Mouse (Mus musculus) retina, postnatal 7 days (tissue): ENCODE measurements around the gene Eif1.
"Not testable (repeated sequence)": the region's sequence is repeated elsewhere in the genome, so short reads cannot be mapped to it uniquely, and the experiment has no call there.

Experiments
- DNase-seq: peaks from one replicate; pipeline ENCODE4 v3.0.0-alpha.2; 2012; ENCODE audit warnings: low read depth, low spot score

Gene Eif1

DNA sequence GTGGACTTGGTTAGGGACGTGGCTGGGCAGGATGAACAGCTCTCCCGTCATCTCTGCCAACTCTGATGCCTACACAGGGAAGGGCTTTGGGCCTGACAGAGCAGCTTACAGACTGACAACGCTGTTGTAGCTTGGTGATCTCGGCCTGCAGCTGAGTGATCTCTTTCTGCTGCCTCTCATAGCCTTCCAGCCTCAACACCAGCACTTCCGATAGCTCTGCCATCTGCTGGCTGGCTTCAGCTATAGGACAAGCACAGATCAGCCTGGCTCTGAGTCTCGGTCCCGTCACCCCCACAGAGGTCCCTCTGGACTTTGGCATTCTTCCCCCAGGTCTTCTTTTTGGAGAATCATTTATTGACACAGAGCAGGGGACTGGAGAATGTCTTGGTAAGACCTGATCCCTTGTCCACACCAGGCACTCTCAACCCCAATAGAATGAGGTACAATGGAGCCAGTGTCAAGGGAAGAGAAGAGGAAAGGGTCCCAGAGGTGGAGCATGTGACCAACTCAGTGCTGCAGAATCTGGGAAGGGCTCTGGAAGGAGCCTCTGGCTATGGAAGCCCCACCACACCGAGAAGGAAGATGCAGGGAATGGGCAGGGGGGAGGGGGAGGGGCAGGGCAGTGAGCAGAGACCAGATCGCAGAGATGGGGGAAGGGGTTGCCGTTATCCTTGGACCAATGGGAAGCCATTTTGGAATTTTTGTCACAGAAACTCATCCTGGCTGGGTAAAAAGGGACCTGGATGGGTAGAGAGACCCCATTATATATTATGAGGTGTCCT lies 32.6 kb downstream of the Eif1 start:
- peak; percentile 39 for DNase-seq

DNA sequence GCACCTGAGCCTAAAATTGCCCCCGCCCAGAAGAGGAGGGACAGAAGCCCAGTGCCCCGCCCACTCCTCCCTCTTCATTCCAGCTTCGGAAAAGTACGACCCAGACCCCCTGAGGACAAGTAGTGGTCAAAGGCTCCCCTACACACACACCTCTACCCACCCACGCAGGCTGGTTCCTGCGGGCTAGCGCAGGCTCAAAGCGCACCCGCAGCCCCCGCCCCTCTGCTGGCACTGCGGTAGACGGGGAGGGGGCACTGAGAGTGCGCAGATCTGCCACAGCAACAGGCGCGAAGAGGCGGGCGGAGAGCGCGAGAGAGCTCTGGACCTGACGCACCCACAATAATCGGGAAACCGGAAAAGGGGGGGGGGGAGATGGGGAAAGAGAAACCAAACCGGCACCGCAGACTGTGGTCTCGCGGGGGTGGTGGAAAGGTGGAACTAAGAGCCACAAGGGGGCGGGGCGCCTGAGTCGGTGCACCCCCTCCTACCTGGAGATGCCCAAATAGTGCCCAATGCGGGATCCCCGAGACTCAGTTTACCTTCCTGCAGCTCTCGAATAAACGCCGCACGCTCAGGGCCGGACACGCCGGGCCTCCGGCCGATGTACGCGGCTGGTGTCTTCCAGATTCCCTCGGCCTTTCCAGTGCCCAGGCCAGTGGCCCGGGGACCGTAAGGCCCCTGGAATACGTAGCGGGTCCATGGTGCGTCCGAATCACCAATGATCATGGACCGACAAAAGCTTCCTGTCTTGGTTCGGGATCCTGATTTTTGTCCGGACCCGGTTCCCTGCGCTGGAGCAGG lies 35.7 kb downstream of the Eif1 start:
- no peak for DNase-seq

DNA sequence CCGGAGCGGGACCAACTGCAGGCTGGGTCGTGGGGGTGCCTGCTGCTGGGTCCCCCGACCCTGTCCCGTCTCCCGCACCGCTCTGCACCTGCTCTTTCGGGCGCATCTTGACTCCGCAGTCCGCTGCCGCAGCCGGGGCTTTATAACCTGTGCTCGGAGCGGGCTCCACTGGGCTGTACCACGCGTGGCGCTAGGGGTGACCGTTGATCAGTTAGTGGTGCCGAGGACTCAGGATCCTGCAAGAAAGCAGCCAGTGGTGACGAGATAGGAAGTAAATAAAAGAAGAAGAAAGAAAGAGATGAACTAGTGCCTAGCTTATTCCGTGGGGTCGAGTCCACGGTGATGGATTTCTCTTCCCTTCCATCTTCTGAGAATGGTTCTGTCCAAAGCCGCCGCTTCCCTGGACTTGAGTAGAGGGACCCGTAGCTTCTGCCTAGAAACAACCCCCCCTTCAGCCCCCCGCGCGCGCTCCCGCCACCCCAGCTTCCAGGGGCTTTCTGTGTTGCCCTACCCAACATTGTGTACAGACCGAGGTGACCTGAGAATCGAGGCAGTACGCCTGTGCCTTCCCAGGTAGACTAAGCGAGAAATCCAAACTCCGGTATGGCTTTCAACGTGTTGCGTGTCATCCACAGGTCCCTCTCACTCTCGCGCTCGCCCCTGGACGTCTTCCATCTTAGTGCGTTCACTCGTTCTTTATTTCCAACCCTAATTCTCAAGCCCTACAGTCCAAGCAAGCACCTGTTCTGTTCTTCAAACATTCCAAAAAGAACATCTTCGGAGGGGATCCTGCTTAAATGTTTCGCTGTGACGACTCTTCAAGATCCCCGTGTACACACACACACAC lies 36.5 kb downstream of the Eif1 start, which contains the start of gene Hap1:
Hap1 (minus strand) TSS at position 157 of the 847 bp plus-strand sequence.
- peak; percentile 83 for DNase-seq

GRCm38 (mm10) chr11:100356819-100357211 lies 37.1 kb downstream of the Eif1 start:
- DNase-seq, result no peak

GRCm38 (mm10) chr11:100357408-100357807 lies 37.7 kb downstream of the Eif1 start:
- no peak for DNase-seq

DNA sequence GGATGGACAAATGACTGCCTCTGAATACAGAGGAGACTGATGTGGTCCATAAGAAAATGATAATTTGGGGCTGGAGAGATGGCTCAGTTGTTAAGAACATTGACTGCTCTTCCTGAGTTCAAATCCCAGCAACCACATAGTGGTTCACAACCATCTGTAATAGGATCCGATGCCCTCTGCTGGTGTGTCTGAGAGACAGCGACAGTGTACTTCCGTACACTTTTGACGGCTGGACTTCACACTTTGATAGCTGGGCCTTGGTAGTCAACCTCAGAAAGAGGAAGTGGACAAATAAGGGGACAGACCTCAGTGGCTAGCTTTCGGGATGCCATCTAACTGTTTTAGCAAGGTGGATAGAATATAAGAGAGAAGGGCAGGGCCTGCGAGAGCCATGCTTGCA lies 40.5 kb downstream of the Eif1 start:
- no peak for DNase-seq

DNA sequence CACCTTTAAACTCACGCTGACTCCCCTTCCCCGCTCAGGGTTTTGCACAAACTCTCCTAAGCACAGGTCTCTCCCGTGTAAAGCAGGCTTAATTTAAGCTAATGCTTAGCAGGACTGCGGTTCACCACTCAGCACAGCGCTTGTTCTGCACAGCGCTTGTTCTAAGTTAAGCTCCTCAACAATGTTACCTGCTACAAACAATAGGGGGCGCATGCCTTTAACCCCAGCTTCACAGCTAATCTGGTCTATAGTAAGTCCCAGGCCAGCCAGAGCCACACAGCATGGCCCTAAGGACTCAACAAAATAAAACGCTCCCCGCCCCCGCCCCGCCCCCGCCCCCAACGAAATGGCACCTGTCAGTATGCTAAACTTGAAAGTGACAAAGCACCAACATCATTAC lies 41.4 kb downstream of the Eif1 start:
- not testable (repeated sequence) for DNase-seq

GRCm38 (mm10) chr11:100362209-100362978 lies 42.7 kb downstream of the Eif1 start:
- peak; percentile 61 for DNase-seq

GRCm38 (mm10) chr11:100362979-100363562 lies 43.4 kb downstream of the Eif1 start:
- DNase-seq, result peak; percentile 34

DNA sequence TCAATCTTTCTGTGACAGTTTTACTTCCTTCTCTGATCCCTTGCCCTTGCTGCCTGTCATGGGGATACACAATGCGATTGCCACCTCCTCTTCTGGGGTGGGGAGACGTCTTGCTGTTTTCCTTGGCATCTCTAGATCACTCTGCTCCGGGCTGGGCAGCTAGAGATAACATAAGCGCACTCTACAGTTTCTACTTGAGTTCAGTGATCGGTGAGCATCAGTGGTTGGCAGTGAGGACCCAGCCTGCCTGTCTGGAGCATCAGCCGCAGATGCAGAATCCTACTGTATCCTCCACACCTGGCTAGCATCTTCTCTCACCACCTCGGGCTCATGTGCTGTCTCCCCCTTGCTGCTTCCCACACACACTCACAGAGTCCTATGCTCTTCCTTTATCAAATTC lies 49.5 kb downstream of the Eif1 start:
- no peak for DNase-seq

DNA sequence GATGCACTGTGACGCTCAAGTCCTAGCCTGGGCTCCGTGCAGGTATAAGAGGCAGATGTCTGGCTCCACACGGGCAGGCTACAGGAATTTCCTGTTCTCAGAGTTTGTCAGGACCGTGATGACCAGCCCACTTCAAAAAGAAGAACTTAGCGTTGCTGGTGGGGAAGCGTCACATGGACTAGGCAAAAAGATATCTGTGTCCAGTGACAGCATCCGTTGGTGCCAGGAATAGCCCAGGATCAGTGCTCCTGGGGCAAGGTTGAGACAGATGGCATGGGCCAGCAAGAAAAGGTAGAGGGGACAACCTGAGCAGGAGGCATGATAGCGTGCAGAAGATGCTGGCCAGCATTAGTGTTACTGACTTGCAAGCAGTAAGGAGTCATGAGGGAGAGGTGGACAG lies 50.1 kb downstream of the Eif1 start:
- DNase-seq, result no peak
